Mouse (Mus musculus) forebrain, embryonic 11.5 days (tissue): ENCODE measurements around the gene Hist2h3c2. TPM values are rescaled to one million over a fixed set of nuclear protein-coding genes. Genes with fewer than 3 reads are reported as not detected.
"Not testable (repeated sequence)": the region's sequence is repeated elsewhere in the genome, so short reads cannot be mapped to it uniquely, and the experiment has no call there.

ENCODE experiments used
- ATAC-seq: fragments of 200-750 bp; cut with Nextera tagmentation; replicated peaks from 2 replicates; pipeline ENCODE4 v1.8.0; 2017; ENCODE audit warnings: moderate TSS enrichment; ENCODE audit not compliant: low FRiP score
- DNase-seq: peaks from one replicate; pipeline ENCODE4 v3.0.0-alpha.2; 2017; ENCODE audit warnings: low spot score
- H3K27ac ChIP-seq: fragments of 300-500 bp; sonication (generic); 2 replicates; pipeline ENCODE4 v1.5.1; 2014; ENCODE audit warnings: low read depth, low read length
- H3K27me3 ChIP-seq: fragments of 300-500 bp; sonication (generic); 2 replicates; pipeline ENCODE4 v1.6.1; 2014; ENCODE audit warnings: mild to moderate bottlenecking, low read length, mixed read lengths; ENCODE audit not compliant: control insufficient read depth, insufficient read depth
- H3K36me3 ChIP-seq: fragments of 300-500 bp; sonication (generic); 2 replicates; pipeline ENCODE4 v1.6.1; 2014; ENCODE audit warnings: mild to moderate bottlenecking, low read length, moderate library complexity, mixed read lengths; ENCODE audit not compliant: control insufficient read depth, insufficient read depth
- H3K4me1 ChIP-seq: fragments of 300-500 bp; sonication (generic); replicated peaks from 2 replicates; pipeline ENCODE4 v1.6.1; 2014; ENCODE audit warnings: low read length, mixed read lengths; ENCODE audit not compliant: control insufficient read depth, insufficient read depth
- H3K4me2 ChIP-seq: fragments of 300-500 bp; sonication (generic); 2 replicates; pipeline ENCODE4 v1.6.1; 2014; ENCODE audit warnings: low read depth, mild to moderate bottlenecking, low read length, moderate library complexity, mixed read lengths; ENCODE audit not compliant: severe bottlenecking
- H3K4me3 ChIP-seq: fragments of 300-500 bp; sonication (generic); 2 replicates; pipeline ENCODE4 v1.5.1; 2014; ENCODE audit warnings: low read depth, low read length
- H3K9ac ChIP-seq: fragments of 300-500 bp; sonication (generic); 2 replicates; pipeline ENCODE4 v1.6.1; 2014; ENCODE audit warnings: low read length
- H3K9me3 ChIP-seq: fragments of 300-500 bp; sonication (generic); 2 replicates; pipeline ENCODE4 v1.6.1; 2016; ENCODE audit warnings: low read length, mixed read lengths; ENCODE audit not compliant: control insufficient read depth
- WGBS: fragments of 180-500 bp; shearing (Covaris S2); extraction: QIAGEN DNeasy Blood & Tissue Kit; methylation state at CpG from one replicate; pipeline ENCODE4 v1.1.7; 2014; 5-methylcytosine and 5-hydroxymethylcytosine counted together
- polyA plus RNA-seq: library from polyadenylated mRNA; unstranded; fragments of >200 nt; fragmentation: Nextera tagmentation; extraction: Ambion mirVana; gene quantifications from 2 replicates; pipeline ENCODE4 v1.2.1, GENCODE M21; 2014

The Hist2h3c2 gene
- polyA plus RNA-seq = 12.8 and 14.8 TPM in 2 replicates

DNA sequence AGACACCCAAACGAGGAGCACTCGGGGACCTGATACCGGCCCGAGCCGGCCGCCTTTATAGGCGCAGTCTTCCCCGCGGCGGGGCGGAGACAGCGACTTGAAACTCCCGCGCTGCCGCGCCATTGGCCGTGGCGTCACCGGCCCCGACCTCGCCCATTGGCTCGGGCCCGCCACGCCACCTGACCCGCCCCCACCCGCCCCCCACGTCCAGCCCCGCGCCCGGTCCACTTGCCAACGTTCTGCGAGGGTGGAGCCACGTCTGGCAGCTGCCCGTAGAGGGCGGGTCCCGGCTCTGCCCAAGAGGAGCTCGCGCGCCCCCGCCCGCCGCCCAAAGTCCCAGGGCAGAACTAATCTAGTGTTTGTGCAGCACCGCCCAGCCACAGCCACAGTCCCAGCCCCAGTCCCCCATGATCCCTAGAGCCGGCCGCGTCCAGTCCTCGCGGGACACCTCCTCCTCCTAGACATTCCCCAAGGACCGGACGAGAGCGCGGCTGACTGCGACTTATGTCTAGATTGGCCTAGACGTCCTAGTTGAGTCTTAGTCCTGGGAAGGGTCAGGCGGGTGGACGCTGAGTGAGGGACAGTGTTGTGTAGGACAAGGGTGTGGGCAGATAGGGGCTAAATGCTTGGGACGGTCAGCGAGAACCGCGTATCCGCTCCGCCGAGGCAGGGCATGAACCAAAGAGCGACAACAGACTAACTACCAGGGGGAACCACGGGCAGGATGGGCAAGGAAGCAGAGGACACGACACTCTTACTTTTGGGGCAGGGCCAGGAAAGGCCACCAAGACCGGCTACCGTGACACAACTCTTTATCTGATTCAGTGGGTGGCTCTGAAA is at the start of gene Hist2h3c2:
TSS of gene Hist2h3c2 (minus strand) at position 174 of the 840 bp plus-strand sequence.
- Histone ChIP-seq H3K9ac (peak within 1 kb of the TSS; percentile 65), H3K27ac (peak within 1 kb of the TSS; percentile 75), H3K4me2 (peak within 1 kb of the TSS; percentile 55), H3K4me3 (peak within 1 kb of the TSS; percentile 33)
- peak; percentile 93 for ATAC-seq
- not testable (repeated sequence) for H3K4me1 ChIP-seq, H3K36me3 ChIP-seq, DNase-seq, H3K27me3 ChIP-seq, H3K9me3 ChIP-seq
- WGBS = 0% methylated on average over 10 of the region's 68 CpGs

DNA sequence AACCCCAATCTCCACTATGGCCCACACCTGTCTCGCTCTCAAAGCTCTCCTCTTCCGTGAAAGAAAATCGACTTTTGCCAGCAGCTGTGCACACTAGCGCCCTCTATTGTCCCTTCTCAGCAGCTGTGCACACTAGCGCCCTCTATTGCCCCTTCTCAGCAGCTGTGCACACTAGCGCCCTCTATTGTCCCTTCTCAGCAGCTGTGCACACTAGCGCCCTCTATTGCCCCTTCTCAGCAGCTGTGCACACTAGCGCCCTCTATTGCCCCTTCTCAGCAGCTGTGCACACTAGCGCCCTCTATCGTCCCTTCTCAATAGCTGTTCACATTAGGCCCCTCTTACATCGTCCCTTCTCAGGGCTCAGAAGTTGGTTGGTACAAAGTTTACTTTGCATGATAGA is 48.4 kb upstream of the Hist2h3c2 start:
- H3K4me3 ChIP-seq, H3K9ac ChIP-seq, ATAC-seq, H3K27me3 ChIP-seq, H3K4me1 ChIP-seq, DNase-seq, H3K27ac ChIP-seq, H3K9me3 ChIP-seq, H3K4me2 ChIP-seq, H3K36me3 ChIP-seq: not testable (repeated sequence)
- 83% methylated on average over 11 of the region's 11 CpGs for WGBS

DNA sequence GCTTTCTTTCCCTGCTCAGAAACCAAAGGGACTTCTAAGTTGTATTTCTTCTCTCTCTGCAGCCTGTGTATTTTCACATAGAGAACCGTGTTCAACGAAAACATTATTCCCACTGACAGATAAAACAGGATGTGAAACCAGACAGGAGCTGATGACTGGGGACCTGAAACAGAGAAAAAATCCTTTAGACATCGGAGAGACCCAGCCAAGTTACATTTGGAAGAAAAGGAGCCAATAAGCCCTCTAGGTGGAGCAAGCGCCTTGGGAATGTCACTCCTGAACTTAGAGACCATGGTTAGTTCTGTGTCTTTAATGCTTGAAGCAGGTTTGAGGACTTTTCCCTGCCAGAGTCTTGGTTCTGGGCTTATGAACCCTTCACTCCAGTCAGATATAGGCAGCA is 45.5 kb upstream of the Hist2h3c2 start:
- H3K27me3 ChIP-seq = no peaks in the 10 kb centered on the region

DNA sequence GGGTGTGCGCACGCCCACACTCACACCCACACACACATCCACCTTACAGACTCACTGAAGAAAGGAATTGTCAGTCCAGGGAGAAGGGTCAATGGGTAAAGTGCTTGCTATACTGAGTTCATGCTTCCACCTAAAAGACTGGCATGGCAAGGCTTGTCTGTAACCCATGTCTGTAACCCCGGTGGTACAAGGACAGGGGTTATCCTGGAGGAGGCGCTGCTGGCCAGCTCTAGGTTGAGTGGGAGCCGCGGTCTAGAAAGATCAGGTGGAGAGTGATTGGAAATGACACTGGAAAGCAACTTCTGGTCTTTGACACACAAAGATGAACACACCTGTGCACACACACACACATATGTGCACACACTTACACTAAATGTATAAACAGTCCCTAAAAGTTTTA is 41.7 kb upstream of the Hist2h3c2 start:
- 0 out of 2 replicates have a peak, but pooled peaks cover 4% of the 10 kb centered on the region for H3K4me1 ChIP-seq
- no peak overlapping the region for H3K9ac ChIP-seq
- no peak overlapping the region for H3K4me3 ChIP-seq
- ATAC-seq (no peak), DNase-seq (no peak)
- 55% methylated on average over 6 of the region's 6 CpGs for WGBS
- H3K27me3 ChIP-seq = 0 out of 2 replicates have a peak, but pooled peaks cover 2% of the 10 kb centered on the region
- H3K9me3 ChIP-seq = no peaks in the 10 kb centered on the region
- no peak overlapping the region for H3K4me2 ChIP-seq
- no peaks in the 10 kb centered on the region for H3K36me3 ChIP-seq
- no peak overlapping the region for H3K27ac ChIP-seq

More for the DNA sequence above, 45.5 kb upstream of the Hist2h3c2 start:
- no peaks in the 10 kb centered on the region for H3K36me3 ChIP-seq
- WGBS = 25% methylated on average over 4 of the region's 4 CpGs
- no peak overlapping the region for H3K4me3 ChIP-seq
- no peak overlapping the region for H3K9ac ChIP-seq
- no peak overlapping the region for H3K4me2 ChIP-seq
- DNase-seq (no peak), ATAC-seq (no peak)
- H3K27ac ChIP-seq = no peak overlapping the region
- no peaks in the 10 kb centered on the region for H3K4me1 ChIP-seq
- no peaks in the 10 kb centered on the region for H3K9me3 ChIP-seq

DNA sequence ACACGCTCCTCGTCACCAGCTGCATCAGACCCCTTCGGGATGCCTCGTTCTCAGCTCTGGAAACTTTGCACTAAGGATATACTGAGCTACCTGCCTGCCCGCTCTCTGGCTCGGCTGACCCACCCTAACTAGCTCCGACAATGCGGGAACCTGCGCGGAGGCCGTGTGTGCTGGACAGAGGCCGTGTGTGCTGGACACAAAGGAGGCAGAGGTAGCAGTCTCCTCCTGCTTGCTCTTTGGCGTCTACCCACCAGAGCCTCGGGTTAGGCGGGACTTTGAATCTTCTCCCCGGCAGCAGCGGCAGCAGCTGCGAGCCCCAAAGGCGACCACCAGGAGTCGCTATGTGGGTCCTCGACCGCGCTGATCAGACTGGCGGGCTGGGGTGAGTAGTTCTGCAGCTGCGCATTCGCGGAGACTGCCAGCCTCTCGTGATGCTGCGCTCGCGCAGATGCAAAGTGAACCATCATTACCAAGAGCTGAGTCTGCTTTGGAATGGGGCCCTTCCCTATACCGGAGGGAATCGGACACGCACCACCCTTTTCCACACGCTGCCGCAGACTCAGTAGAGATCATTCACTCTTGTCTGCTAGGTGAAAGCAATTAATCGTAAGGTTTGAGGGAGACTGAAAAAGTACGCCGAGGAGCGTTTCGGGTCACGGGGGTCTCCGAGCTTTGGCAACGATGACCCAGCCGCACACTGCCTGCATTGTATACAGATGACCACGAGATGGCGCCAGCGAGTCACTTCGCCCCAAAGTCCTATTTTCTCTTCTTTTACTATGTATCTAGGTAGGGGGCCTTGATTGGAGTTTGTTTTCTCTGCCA is 39.1 kb upstream of the Hist2h3c2 start:
- ATAC-seq (peak; percentile 94), DNase-seq (peak; percentile 98)
- 0 out of 2 replicates have a peak, but pooled peaks cover 2% of the 10 kb centered on the region for H3K27me3 ChIP-seq
- H3K4me2 ChIP-seq = peak overlapping the region; percentile 75
- no peaks in the 10 kb centered on the region for H3K36me3 ChIP-seq
- peak overlapping the region; percentile 86 for H3K27ac ChIP-seq
- H3K9me3 ChIP-seq = no peaks in the 10 kb centered on the region
- peak overlapping the region; percentile 69 for H3K9ac ChIP-seq
- peak overlapping the region; percentile 40 for H3K4me3 ChIP-seq
- under 1% methylated on average over 49 of the region's 49 CpGs for WGBS
- H3K4me1 ChIP-seq = 0 out of 2 replicates have a peak, but pooled peaks cover 4% of the 10 kb centered on the region

DNA sequence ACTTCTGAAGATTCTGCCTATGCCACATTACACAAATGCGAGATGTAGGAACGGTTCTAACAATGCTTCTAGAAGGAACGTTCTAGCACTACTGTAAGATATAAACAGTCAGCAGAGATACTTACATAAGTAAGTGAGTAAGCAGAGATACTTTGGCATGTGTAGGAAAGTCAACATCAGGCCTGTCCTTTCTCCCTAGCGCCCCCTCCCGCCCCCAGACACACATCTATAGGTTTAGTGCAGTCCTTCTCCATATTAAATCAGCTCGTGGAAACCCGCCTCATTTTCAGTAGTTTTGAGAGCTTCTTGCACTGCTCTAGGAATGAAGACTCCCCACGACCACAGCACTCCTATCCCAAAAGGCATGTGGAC is 38.5 kb upstream of the Hist2h3c2 start:
- peak overlapping the region; percentile 40 for H3K4me3 ChIP-seq
- DNase-seq (peak; percentile 76), ATAC-seq (peak; percentile 47)
- peak overlapping the region; percentile 75 for H3K4me2 ChIP-seq
- WGBS = 15% methylated on average over 8 of the region's 8 CpGs
- no peaks in the 10 kb centered on the region for H3K9me3 ChIP-seq
- H3K27me3 ChIP-seq = 0 out of 2 replicates have a peak, but pooled peaks cover 2% of the 10 kb centered on the region
- no peak overlapping the region for H3K27ac ChIP-seq
- peak overlapping the region; percentile 69 for H3K9ac ChIP-seq
- H3K36me3 ChIP-seq = no peaks in the 10 kb centered on the region
- H3K4me1 ChIP-seq = 0 out of 2 replicates have a peak, but pooled peaks cover 4% of the 10 kb centered on the region

DNA sequence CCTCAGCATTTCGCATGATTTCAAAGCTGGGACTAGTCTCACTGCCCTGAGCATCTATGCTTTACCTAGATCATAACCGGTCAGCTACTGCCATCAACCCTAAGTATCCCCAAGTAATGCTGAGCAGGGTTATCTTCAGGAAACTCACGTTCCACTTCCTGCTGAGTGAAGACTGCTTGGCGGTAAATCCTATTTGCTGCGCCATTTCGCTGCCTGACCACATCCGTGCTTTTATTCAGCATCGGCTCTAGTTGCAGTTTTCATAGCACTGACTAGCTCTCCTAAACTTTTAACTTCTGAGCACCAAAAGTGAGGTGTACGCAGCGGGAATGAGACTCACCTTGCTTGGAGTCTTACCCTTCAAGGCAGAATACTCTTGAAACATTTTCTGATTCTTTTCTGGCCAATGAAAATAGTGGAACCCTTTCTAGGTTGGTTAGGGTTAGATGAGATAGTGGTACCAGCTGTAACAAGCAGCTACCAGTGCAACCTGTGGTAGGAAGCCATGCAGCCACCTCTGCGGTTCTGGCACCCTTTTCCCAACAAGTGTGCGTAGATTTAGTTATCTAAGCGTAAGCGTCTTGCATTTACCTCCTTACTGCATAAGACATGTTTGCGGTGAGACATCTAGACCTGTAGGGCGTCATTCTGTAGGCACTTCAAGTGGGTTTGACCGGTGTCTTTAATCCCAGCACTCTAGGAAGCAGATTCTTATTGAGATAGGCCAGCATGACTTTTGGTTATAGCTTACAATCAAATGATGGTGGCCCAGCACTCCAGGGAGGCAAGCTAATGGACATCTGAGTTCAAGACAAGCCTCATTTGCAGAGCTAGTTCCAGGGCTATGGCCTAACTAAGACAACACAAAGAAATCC is 34.9 kb upstream of the Hist2h3c2 start:
- H3K27ac ChIP-seq = no peak overlapping the region
- H3K4me1 ChIP-seq = 0 out of 2 replicates have a peak, but pooled peaks cover 4% of the 10 kb centered on the region
- no peak overlapping the region for H3K4me2 ChIP-seq
- no peaks in the 10 kb centered on the region for H3K36me3 ChIP-seq
- DNase-seq = no peak
- ATAC-seq = no peak
- no peak overlapping the region for H3K9ac ChIP-seq
- H3K9me3 ChIP-seq = no peaks in the 10 kb centered on the region
- 89% methylated on average over 17 of the region's 17 CpGs for WGBS
- H3K27me3 ChIP-seq = 0 out of 2 replicates have a peak, but pooled peaks cover 2% of the 10 kb centered on the region
- no peak overlapping the region for H3K4me3 ChIP-seq
